In the genomic region with DNA sequence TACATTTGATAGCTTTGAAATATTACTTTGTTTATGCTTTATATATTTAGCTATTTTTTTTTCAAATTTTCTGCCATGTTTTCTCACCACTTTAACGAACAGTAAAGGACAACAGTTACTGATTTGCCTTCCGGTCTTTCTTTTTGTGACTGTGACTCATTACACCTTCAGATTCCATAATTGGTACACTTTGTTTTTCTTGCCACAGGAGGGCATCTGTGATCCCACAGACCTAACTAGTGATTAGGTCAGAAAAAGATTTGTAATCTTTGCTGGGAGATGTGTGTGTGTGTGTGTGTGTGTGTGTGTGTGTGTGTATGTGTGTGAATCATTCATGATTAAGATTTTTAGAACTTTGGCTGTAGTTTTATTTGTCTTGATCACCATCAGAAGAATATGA, we compare ENCODE assay signal across 27 mouse cellular contexts.
DNase-seq lines count a peak whose midpoint lies in the region; ATAC-seq and TF ChIP-seq lines count a peak whose summit lies in the region.
"Had no signal": no experiment of that assay in that cellular context is flagged by ENCODE, and none has a peak within 500 bp of the region (broad histone marks: within the 10 kb centered on the region; RNA-seq: fewer than 3 reads in every experiment).

No protein-coding gene starts in this region.

- H3K9me3 ChIP-seq in hindbrain, postnatal 0 days (ENCODE audit: low read length), result no peaks in the 10 kb centered on the region
- H3K9me3 ChIP-seq in hindbrain, embryonic 16.5 days (ENCODE audit: control insufficient read depth, low read length), result 0 out of 2 replicates have a peak, but pooled peaks cover 2% of the 10 kb centered on the region
- H3K9me3 ChIP-seq in midbrain, postnatal 0 days (ENCODE audit: low read length), result no peaks in the 10 kb centered on the region
- H3K9me3 ChIP-seq in midbrain, embryonic 11.5 days (ENCODE audit: control insufficient read depth, low read length), result no peaks in the 10 kb centered on the region
- peaks cover 4% of the 10 kb centered on the region; the same call in 1 of the 2 replicates for H3K9me3 ChIP-seq in heart, embryonic 12.5 days (replicated peaks)
- H3K9me3 ChIP-seq: embryonic facial prominence, embryonic 10.5 days; embryonic facial prominence, embryonic 15.5 days; forebrain, embryonic 12.5 days; stomach, embryonic 15.5 days had no signal

- no peaks in the 10 kb centered on the region for H3K36me3 ChIP-seq in hindbrain, postnatal 0 days (ENCODE audit: insufficient read depth, low read length)
- H3K36me3 ChIP-seq in hindbrain, embryonic 16.5 days (ENCODE audit: control insufficient read depth, insufficient read depth, low read length), result no peaks in the 10 kb centered on the region
- no peaks in the 10 kb centered on the region for H3K36me3 ChIP-seq in midbrain, postnatal 0 days (ENCODE audit: insufficient read depth, low read length)
- no peaks in the 10 kb centered on the region for H3K36me3 ChIP-seq in midbrain, embryonic 11.5 days (ENCODE audit: control insufficient read depth, insufficient read depth, low read length)
- no peaks in the 10 kb centered on the region for H3K36me3 ChIP-seq in heart, embryonic 12.5 days
- H3K36me3 ChIP-seq: embryonic facial prominence, embryonic 10.5 days; embryonic facial prominence, embryonic 15.5 days; forebrain, embryonic 12.5 days; heart, embryonic 13.5 days; stomach, embryonic 15.5 days had no signal

- whole genome bisulfite sequencing in hindbrain, postnatal 0 days, result 69% methylated on average over 2 of the region's 2 CpGs
- WGBS in hindbrain, embryonic 16.5 days, result 72% methylated on average over 2 of the region's 2 CpGs
- 82% methylated on average over 2 of the region's 2 CpGs for WGBS in midbrain, postnatal 0 days
- WGBS in midbrain, embryonic 11.5 days, result 88% methylated on average over 2 of the region's 2 CpGs
- 70% methylated on average over 2 of the region's 2 CpGs for WGBS in heart, embryonic 12.5 days

- peak; percentile 57 for TF ChIP-seq CTCF in hindbrain, postnatal 0 days (IDR thresholded peaks at IDR 0.05; ENCODE audit: low read depth)
- TF ChIP-seq CTCF in midbrain, postnatal 0 days (IDR thresholded peaks at IDR 0.05), result peak; percentile 64

- H3K27me3 ChIP-seq in hindbrain, postnatal 0 days (ENCODE audit: insufficient read depth, low read length), result no peaks in the 10 kb centered on the region
- H3K27me3 ChIP-seq in hindbrain, embryonic 16.5 days (replicated peaks; ENCODE audit: control insufficient read depth, insufficient read depth, low read length), result no peaks in the 10 kb centered on the region
- H3K27me3 ChIP-seq in midbrain, postnatal 0 days (ENCODE audit: insufficient read depth, low read length), result no peaks in the 10 kb centered on the region
- no peaks in the 10 kb centered on the region for H3K27me3 ChIP-seq in midbrain, embryonic 11.5 days (ENCODE audit: control insufficient read depth, insufficient read depth, low read length)
- H3K27me3 ChIP-seq in heart, embryonic 12.5 days (replicated peaks), result no peaks in the 10 kb centered on the region
- H3K27me3 ChIP-seq: embryonic facial prominence, embryonic 15.5 days; forebrain, embryonic 12.5 days; heart, embryonic 13.5 days; stomach, embryonic 15.5 days had no signal

- H3K4me1 ChIP-seq in hindbrain, postnatal 0 days (ENCODE audit: insufficient read depth, low read length), result no peaks in the 10 kb centered on the region
- no peaks in the 10 kb centered on the region for H3K4me1 ChIP-seq in hindbrain, embryonic 16.5 days (ENCODE audit: control insufficient read depth, insufficient read depth, low read depth, low read length)
- no peaks in the 10 kb centered on the region for H3K4me1 ChIP-seq in midbrain, postnatal 0 days (ENCODE audit: insufficient read depth, low read length)
- H3K4me1 ChIP-seq in midbrain, embryonic 11.5 days (ENCODE audit: control insufficient read depth, insufficient read depth, low read length), result peaks cover 2% of the 10 kb centered on the region; the same call in 1 of the 2 replicates
- H3K4me1 ChIP-seq in heart, embryonic 12.5 days (replicated peaks), result no peaks in the 10 kb centered on the region
- H3K4me1 ChIP-seq: embryonic facial prominence, embryonic 10.5 days; embryonic facial prominence, embryonic 15.5 days; forebrain, embryonic 12.5 days; heart, embryonic 13.5 days; stomach, embryonic 15.5 days had no signal

- DNase-seq in embryo, embryonic 10.5 days (ENCODE audit: low spot score), result peak; percentile 2
- no peak for DNase-seq in embryo, embryonic 10 days (ENCODE audit: low spot score)
- peak; percentile 41 for DNase-seq in hindbrain, postnatal 0 days (ENCODE audit: low spot score)
- DNase-seq in midbrain, postnatal 0 days (ENCODE audit: low spot score), result peak; percentile 35
- DNase-seq in midbrain, embryonic 11.5 days (ENCODE audit: low spot score, missing footprints), result no peak
- no peak for DNase-seq in urinary bladder, postnatal 36 days (ENCODE audit: low spot score in 2 of 2)
- DNase-seq: adrenal gland, postnatal 25 days; cerebellum, adult 2 months; gastrocnemius, adult 2 months; heart, adult 2 months; heart, postnatal 10 days; kidney, adult 11 months; kidney, postnatal 14 days; liver; lung, adult 2 months; lung, postnatal 14 days; right cerebral cortex, postnatal 25 days; thymus, postnatal 14 days had no signal

- no peak overlapping the region for H3K27ac ChIP-seq in hindbrain, postnatal 0 days
- H3K27ac ChIP-seq in hindbrain, embryonic 16.5 days (ENCODE audit: low read depth, low read length), result no peak overlapping the region
- no peak overlapping the region for H3K27ac ChIP-seq in midbrain, postnatal 0 days (ENCODE audit: low read depth, low read length)
- no peak overlapping the region for H3K27ac ChIP-seq in midbrain, embryonic 11.5 days (ENCODE audit: low read depth, low read length)
- H3K27ac ChIP-seq in heart, embryonic 12.5 days (ENCODE audit: poor library complexity, severe bottlenecking), result no peak overlapping the region
- H3K27ac ChIP-seq: embryonic facial prominence, embryonic 10.5 days; embryonic facial prominence, embryonic 15.5 days; forebrain, embryonic 12.5 days; gastrocnemius, adult 2 months; heart, adult 2 months; heart, embryonic 13.5 days; liver, embryonic 14.5 days; stomach, embryonic 15.5 days had no signal

- H3K9ac ChIP-seq in hindbrain, postnatal 0 days (replicated peaks; ENCODE audit: low read length), result no peak overlapping the region
- no peak overlapping the region for H3K9ac ChIP-seq in hindbrain, embryonic 16.5 days (ENCODE audit: low read depth, low read length)
- H3K9ac ChIP-seq in midbrain, postnatal 0 days (replicated peaks; ENCODE audit: low read length, poor library complexity, severe bottlenecking), result no peak overlapping the region
- H3K9ac ChIP-seq in midbrain, embryonic 11.5 days (ENCODE audit: low read length), result no peak overlapping the region
- no peak overlapping the region for H3K9ac ChIP-seq in heart, embryonic 12.5 days
- H3K9ac ChIP-seq: embryonic facial prominence, embryonic 15.5 days; forebrain, embryonic 12.5 days; heart, embryonic 13.5 days; liver, embryonic 14.5 days; stomach, embryonic 15.5 days had no signal

- H3K4me2 ChIP-seq in hindbrain, postnatal 0 days (ENCODE audit: low read depth, low read length), result no peak overlapping the region
- H3K4me2 ChIP-seq in hindbrain, embryonic 16.5 days (ENCODE audit: low read length), result no peak overlapping the region
- H3K4me2 ChIP-seq in midbrain, postnatal 0 days (ENCODE audit: low read depth, low read length, poor library complexity, severe bottlenecking), result no peak overlapping the region
- no peak overlapping the region for H3K4me2 ChIP-seq in midbrain, embryonic 11.5 days
- H3K4me2 ChIP-seq in heart, embryonic 12.5 days, result no peak overlapping the region
- H3K4me2 ChIP-seq: embryonic facial prominence, embryonic 15.5 days; forebrain, embryonic 12.5 days; heart, embryonic 13.5 days; stomach, embryonic 15.5 days had no signal

- no peak for ATAC-seq in hindbrain, postnatal 0 days
- ATAC-seq in hindbrain, embryonic 16.5 days, result no peak
- ATAC-seq in midbrain, postnatal 0 days (ENCODE audit: low FRiP score), result no peak
- ATAC-seq in midbrain, embryonic 11.5 days (ENCODE audit: low FRiP score), result no peak
- ATAC-seq in heart, embryonic 12.5 days (ENCODE audit: insufficient number of reproducible peaks, low FRiP score), result no peak
- ATAC-seq: inflammation-experienced regulatory T-cells, adult 6 months had no signal

- no peak overlapping the region for H3K4me3 ChIP-seq in hindbrain, postnatal 0 days (ENCODE audit: low read length)
- H3K4me3 ChIP-seq in hindbrain, embryonic 16.5 days (ENCODE audit: low read length), result no peak overlapping the region
- no peak overlapping the region for H3K4me3 ChIP-seq in midbrain, postnatal 0 days (ENCODE audit: low read depth, low read length)
- H3K4me3 ChIP-seq in midbrain, embryonic 11.5 days (ENCODE audit: low read depth, low read length), result no peak overlapping the region
- no peak overlapping the region for H3K4me3 ChIP-seq in heart, embryonic 12.5 days
- H3K4me3 ChIP-seq: embryonic facial prominence, embryonic 10.5 days; embryonic facial prominence, embryonic 15.5 days; forebrain, embryonic 12.5 days; gastrocnemius, adult 2 months; heart, adult 2 months; heart, embryonic 13.5 days; stomach, embryonic 15.5 days had no signal

Comparison
In these comparisons a context has a peak if more than half of its experiments do, and no peak if none do; other contexts are left out.
1. DNase-seq: peak in embryo, embryonic 10.5 days (single experiment), hindbrain, postnatal 0 days (single experiment) and midbrain, postnatal 0 days (single experiment); none in embryo, embryonic 10 days (single experiment), midbrain, embryonic 11.5 days (single experiment) and urinary bladder, postnatal 36 days (0 of 2).